Mouse (Mus musculus) small intestine, adult 2 months (tissue): ENCODE measurements around the gene Mical3.

Source experiments
- CTCF ChIP-seq: fragments of 200-500 bp; IDR thresholded peaks from 2 replicates; pipeline ENCODE4 v1.5.1; 2012; ENCODE audit warnings: low read depth, mild to moderate bottlenecking, control low read depth, inconsistent platforms, low read length, moderate library complexity, mixed read lengths; ENCODE audit not compliant: insufficient replicate concordance, insufficient read length; ENCODE audit errors: extremely low read depth
- POLR2A ChIP-seq: fragments of 200-500 bp; IDR thresholded peaks from 2 replicates; pipeline ENCODE4 v1.6.1; 2012; ENCODE audit warnings: low read depth, mild to moderate bottlenecking, control low read depth, inconsistent platforms, low read length, moderate library complexity

GRCm38 (mm10) chr6:120987571-120988084 is 143.2 kb downstream of the Mical3 start:
- TF ChIP-seq POLR2A = no peak
- no peak for TF ChIP-seq CTCF
